Mouse (Mus musculus) E14TG2a.4 (cell line): Measurements from ENCODE around the gene Mast3.
A peak's percentile ranks its signal among the peaks of the same experiment; 100 is the strongest.
"Not testable (repeated sequence)": the region's sequence is repeated elsewhere in the genome, so short reads cannot be mapped to it uniquely, and the experiment has no call there.

Source experiments
- H3K27me3 ChIP-seq: 2 replicates; pipeline ENCODE4 v1.6.1; 2014; ENCODE audit warnings: low read length, control low read depth; ENCODE audit not compliant: insufficient read depth
- H3K36me3 ChIP-seq: 2 replicates; pipeline ENCODE4 v1.6.1; 2014; ENCODE audit warnings: low read length, control low read depth; ENCODE audit not compliant: insufficient read depth
- H3K4me1 ChIP-seq: replicated peaks from 2 replicates; pipeline ENCODE4 v1.6.1; 2014; ENCODE audit warnings: low read depth, low read length, control low read depth
- H3K4me3 ChIP-seq: replicated peaks from 2 replicates; pipeline ENCODE4 v1.5.1; 2014; ENCODE audit warnings: mild to moderate bottlenecking, low read length
- H3K9me3 ChIP-seq: 2 replicates; pipeline ENCODE4 v1.6.1; 2014; ENCODE audit warnings: low read length, control low read depth
- CTCF ChIP-seq: conservative IDR thresholded peaks from 2 replicates; pipeline ENCODE4 v1.5.1; 2014; ENCODE audit warnings: low read length
- NANOG ChIP-seq: IDR thresholded peaks from 2 replicates; pipeline ENCODE4 v1.6.1; 2014; ENCODE audit warnings: borderline replicate concordance, low read length, mixed read lengths
- POU5F1 ChIP-seq: IDR thresholded peaks from 2 replicates; pipeline ENCODE4 v1.6.1; 2014; ENCODE audit warnings: low read length, borderline replicate concordance

The Mast3 gene

GRCm38 (mm10) chr8:70825816-70826215 is 21.0 kb upstream of the Mast3 start:
- Histone ChIP-seq H3K9me3 (peaks cover 7% of the 10 kb centered on the region; the same call in 1 of the 2 replicates), H3K36me3 (no peaks in the 10 kb centered on the region), H3K4me1 (peaks cover 35% of the 10 kb centered on the region), H3K4me3 (no peak overlapping the region), H3K27me3 (peaks cover 3% of the 10 kb centered on the region; the same call in 1 of the 2 replicates)
- TF ChIP-seq CTCF, result no peak
- TF ChIP-seq POU5F1, result no peak
- TF ChIP-seq NANOG, result no peak

- Histone ChIP-seq H3K36me3 (no peaks in the 10 kb centered on the region), H3K4me1 (peaks cover 44% of the 10 kb centered on the region), H3K9me3 (peaks cover 7% of the 10 kb centered on the region; the same call in 1 of the 2 replicates), H3K4me3 (no peak overlapping the region), H3K27me3 (peaks cover 3% of the 10 kb centered on the region; the same call in 1 of the 2 replicates)
- TF ChIP-seq POU5F1, result no peak
- TF ChIP-seq CTCF, result no peak
- TF ChIP-seq NANOG, result no peak
Observed at GRCm38 (mm10) chr8:70823802-70824201, 18.9 kb upstream of the Mast3 start.

DNA sequence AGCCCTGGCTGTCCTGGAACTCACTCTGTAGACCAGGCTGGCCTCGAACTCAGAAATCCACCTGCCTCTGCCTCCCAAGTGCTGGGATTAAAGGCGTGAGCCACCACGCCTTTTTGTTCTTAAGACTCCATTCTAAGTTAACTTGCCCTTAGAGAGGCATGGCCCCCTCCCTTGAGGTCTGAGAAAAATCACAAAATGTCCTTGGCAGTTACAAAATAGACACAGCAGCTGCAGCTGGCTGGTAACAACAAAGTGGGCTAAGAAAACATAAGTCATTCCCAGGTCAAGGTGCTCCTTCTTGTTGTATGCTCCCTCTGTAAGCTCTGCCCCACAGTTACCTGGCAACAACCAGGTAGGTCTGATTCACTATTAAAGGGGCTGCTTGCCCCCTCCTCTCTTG is 17.7 kb upstream of the Mast3 start:
- H3K27me3 ChIP-seq, H3K9me3 ChIP-seq, H3K4me3 ChIP-seq, H3K36me3 ChIP-seq: not testable (repeated sequence)
- H3K4me1 ChIP-seq, result peaks cover 44% of the 10 kb centered on the region

- Histone ChIP-seq H3K36me3 (no peaks in the 10 kb centered on the region), H3K9me3 (peaks cover 6% of the 10 kb centered on the region; the same call in 1 of the 2 replicates), H3K4me3 (peak overlapping the region; percentile 26; the same call in 1 of the 2 replicates), H3K4me1 (peaks cover 49% of the 10 kb centered on the region), H3K27me3 (peaks cover 7% of the 10 kb centered on the region)
- TF ChIP-seq POU5F1, result no peak
- no peak for TF ChIP-seq NANOG
- no peak for TF ChIP-seq CTCF
Observed at GRCm38 (mm10) chr8:70821992-70822391, 17.1 kb upstream of the Mast3 start.

- peaks cover 12% of the 10 kb centered on the region for H3K27me3 ChIP-seq
- H3K36me3 ChIP-seq, result no peaks in the 10 kb centered on the region
- H3K4me3 ChIP-seq, result peak overlapping the region; percentile 26; the same call in 1 of the 2 replicates
- peaks cover under 1% of the 10 kb centered on the region; the same call in 1 of the 2 replicates for H3K9me3 ChIP-seq
- TF ChIP-seq CTCF, result peak; percentile 82
- no peak for TF ChIP-seq NANOG
- H3K4me1 ChIP-seq, result peaks cover 54% of the 10 kb centered on the region
Observed at GRCm38 (mm10) chr8:70821399-70821962, 16.6 kb upstream of the Mast3 start.

DNA sequence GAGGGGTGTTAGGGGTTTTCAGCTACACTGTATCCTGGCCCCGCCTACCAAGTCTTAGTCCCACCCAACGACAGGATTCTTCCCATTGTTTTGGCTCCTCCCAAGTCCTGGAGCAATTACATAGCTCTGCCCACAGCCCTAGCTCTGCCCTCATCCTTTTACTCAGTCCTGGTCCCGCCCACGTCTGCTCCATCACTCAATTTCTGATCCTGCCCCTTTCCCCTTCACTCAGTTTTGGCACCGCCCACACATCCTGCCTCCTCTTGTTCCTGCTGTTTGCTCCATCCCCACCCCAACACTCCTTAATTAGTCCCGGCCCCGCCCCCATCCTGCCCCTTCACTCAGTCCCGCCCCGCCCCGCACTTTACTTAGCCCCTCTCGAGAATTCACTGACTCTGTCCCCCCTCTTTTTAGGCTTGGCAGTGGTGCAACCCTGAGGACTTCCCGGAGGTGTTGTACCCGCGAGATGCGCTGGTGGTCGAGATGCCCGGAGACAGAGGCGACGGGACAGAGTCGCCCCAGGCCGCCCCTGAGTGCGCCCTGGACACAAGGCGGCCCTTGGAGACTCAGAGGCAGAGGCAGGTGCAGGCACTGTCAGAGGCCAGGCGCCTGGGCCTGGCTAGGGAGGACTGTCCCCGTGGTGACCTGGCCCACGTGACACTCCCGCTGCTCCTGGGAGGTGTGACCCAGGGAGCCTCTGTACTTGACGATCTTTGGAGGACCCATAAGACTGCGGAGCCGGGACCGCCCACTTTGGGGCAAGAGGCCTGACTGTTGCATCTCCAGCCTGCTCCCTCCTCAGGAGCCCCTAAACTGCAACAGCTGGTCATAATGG is 15.5 kb upstream of the Mast3 start:
- H3K9me3 ChIP-seq, result no peaks in the 10 kb centered on the region
- peak overlapping the region; percentile 77 for H3K4me3 ChIP-seq
- no peaks in the 10 kb centered on the region for H3K36me3 ChIP-seq
- H3K4me1 ChIP-seq, result peaks cover 50% of the 10 kb centered on the region
- peaks cover 23% of the 10 kb centered on the region for H3K27me3 ChIP-seq
- TF ChIP-seq POU5F1, result no peak
- no peak for TF ChIP-seq NANOG

GRCm38 (mm10) chr8:70816679-70817078 is 11.8 kb upstream of the Mast3 start:
- H3K9me3 ChIP-seq, result no peaks in the 10 kb centered on the region
- H3K36me3 ChIP-seq, result no peaks in the 10 kb centered on the region
- peaks cover 44% of the 10 kb centered on the region for H3K27me3 ChIP-seq

DNA sequence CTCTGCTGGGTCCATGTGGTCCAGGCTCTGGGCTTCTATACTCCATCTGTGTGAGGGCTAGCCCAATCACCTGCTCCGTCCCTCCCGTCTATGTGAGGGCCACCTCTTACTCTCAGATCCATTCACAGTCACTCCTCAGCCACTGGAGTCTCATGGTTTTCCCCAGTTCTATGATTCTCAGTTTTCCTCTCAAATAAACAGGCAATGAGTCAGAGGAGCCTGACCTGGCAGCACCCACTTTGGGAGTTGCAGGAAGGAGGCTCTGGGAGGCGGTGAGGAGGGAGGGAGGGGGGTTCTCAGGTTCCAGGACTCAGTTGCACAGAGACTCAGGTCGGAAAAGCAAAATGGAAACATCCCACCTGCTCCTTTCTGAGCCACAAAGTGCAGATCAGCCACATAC is 8.0 kb upstream of the Mast3 start:
- H3K9me3 ChIP-seq, result no peaks in the 10 kb centered on the region
- no peaks in the 10 kb centered on the region for H3K36me3 ChIP-seq
- no peak overlapping the region for H3K4me3 ChIP-seq
- peaks cover 66% of the 10 kb centered on the region for H3K4me1 ChIP-seq
- peaks cover 62% of the 10 kb centered on the region for H3K27me3 ChIP-seq
- TF ChIP-seq POU5F1, result no peak
- no peak for TF ChIP-seq CTCF
- no peak for TF ChIP-seq NANOG

More at GRCm38 (mm10) chr8:70816679-70817078, 11.8 kb upstream of the Mast3 start:
- TF ChIP-seq POU5F1 (no peak), NANOG (no peak)
- peaks cover 61% of the 10 kb centered on the region for H3K4me1 ChIP-seq
- peak overlapping the region; percentile 70 for H3K4me3 ChIP-seq

GRCm38 (mm10) chr8:70812055-70812454 is 7.2 kb upstream of the Mast3 start:
- H3K27me3 ChIP-seq, result peaks cover 63% of the 10 kb centered on the region
- H3K9me3 ChIP-seq, result no peaks in the 10 kb centered on the region
- no peak for TF ChIP-seq POU5F1
- TF ChIP-seq CTCF, result no peak
- no peak for TF ChIP-seq NANOG
- H3K36me3 ChIP-seq, result no peaks in the 10 kb centered on the region
- no peak overlapping the region for H3K4me3 ChIP-seq
- H3K4me1 ChIP-seq, result peaks cover 62% of the 10 kb centered on the region
